Mouse (Mus musculus) induced T-regulatory cell, adult 2 months (primary cell): ENCODE measurements around the gene Nfib.

Source experiments
- DNase-seq: peaks from one replicate; pipeline ENCODE4 v3.0.0-alpha.2; 2012; ENCODE audit warnings: low read depth

Gene Nfib

GRCm38 (mm10) chr4:82359110-82359509 lies 346.4 kb downstream of the Nfib start:
- no peak for DNase-seq

GRCm38 (mm10) chr4:82349006-82349405 lies 356.5 kb downstream of the Nfib start:
- no peak for DNase-seq

GRCm38 (mm10) chr4:82344787-82345186 lies 360.8 kb downstream of the Nfib start:
- no peak for DNase-seq

- DNase-seq = no peak
Observed at GRCm38 (mm10) chr4:82344224-82344623, 361.3 kb downstream of the Nfib start.

- no peak for DNase-seq
Observed at GRCm38 (mm10) chr4:82338930-82339329, 366.6 kb downstream of the Nfib start.

- DNase-seq = no peak
Observed at GRCm38 (mm10) chr4:82338481-82338880, 367.1 kb downstream of the Nfib start.

- DNase-seq = no peak
Observed at GRCm38 (mm10) chr4:82336951-82337381, 368.6 kb downstream of the Nfib start.

- DNase-seq = no peak
Observed at GRCm38 (mm10) chr4:82335266-82335865, 370.2 kb downstream of the Nfib start.

- no peak for DNase-seq
Observed at GRCm38 (mm10) chr4:82333413-82333812, 372.1 kb downstream of the Nfib start.

- no peak for DNase-seq
Observed at GRCm38 (mm10) chr4:82330095-82330494, 375.5 kb downstream of the Nfib start.

- DNase-seq = no peak
Observed at GRCm38 (mm10) chr4:82326140-82326529, 379.4 kb downstream of the Nfib start.

GRCm38 (mm10) chr4:82325409-82326139 lies 380.0 kb downstream of the Nfib start:
- DNase-seq = no peak

- DNase-seq = no peak
Observed at GRCm38 (mm10) chr4:82324977-82325376, 380.6 kb downstream of the Nfib start.

GRCm38 (mm10) chr4:82321008-82321407 lies 384.5 kb downstream of the Nfib start:
- DNase-seq = no peak

GRCm38 (mm10) chr4:82319388-82319787 lies 386.2 kb downstream of the Nfib start:
- no peak for DNase-seq

GRCm38 (mm10) chr4:82316168-82316567 lies 389.4 kb downstream of the Nfib start:
- DNase-seq = no peak

GRCm38 (mm10) chr4:82315710-82316109 lies 389.8 kb downstream of the Nfib start:
- no peak for DNase-seq

GRCm38 (mm10) chr4:82310924-82311734 lies 394.4 kb downstream of the Nfib start:
- no peak for DNase-seq

GRCm38 (mm10) chr4:82306045-82306444 lies 399.5 kb downstream of the Nfib start:
- no peak for DNase-seq

- DNase-seq = no peak
Observed at GRCm38 (mm10) chr4:82304148-82304871, 401.2 kb downstream of the Nfib start.

GRCm38 (mm10) chr4:82303362-82303900 lies 402.1 kb downstream of the Nfib start:
- no peak for DNase-seq

- no peak for DNase-seq
Observed at GRCm38 (mm10) chr4:82302901-82303300, 402.6 kb downstream of the Nfib start.
